Mouse (Mus musculus) liver, embryonic 15.5 days (tissue): Measurements from ENCODE around the gene Olfr279. TPM values are rescaled to one million over a fixed set of nuclear protein-coding genes. Genes with fewer than 3 reads are reported as not detected.

Source experiments
- ATAC-seq: fragments of 200-750 bp; cut with Nextera tagmentation; 2 replicates; pipeline ENCODE4 v1.8.0; 2017; ENCODE audit warnings: moderate number of reproducible peaks, mild to moderate bottlenecking, moderate library complexity; ENCODE audit not compliant: insufficient read depth
- H3K27ac ChIP-seq: fragments of 300-500 bp; sonication (generic); replicated peaks from 2 replicates; pipeline ENCODE4 v1.5.1; 2015; ENCODE audit warnings: mild to moderate bottlenecking, inconsistent platforms
- H3K27me3 ChIP-seq: fragments of 300-500 bp; sonication (generic); 2 replicates; pipeline ENCODE4 v1.6.1; 2015; ENCODE audit warnings: mild to moderate bottlenecking, inconsistent platforms
- H3K36me3 ChIP-seq: fragments of 300-500 bp; sonication (generic); replicated peaks from 2 replicates; pipeline ENCODE4 v1.6.1; 2015; ENCODE audit warnings: moderate library complexity, mild to moderate bottlenecking, inconsistent platforms
- H3K4me1 ChIP-seq: fragments of 300-500 bp; sonication (generic); replicated peaks from 2 replicates; pipeline ENCODE4 v1.6.1; 2015; ENCODE audit warnings: inconsistent platforms
- H3K4me2 ChIP-seq: fragments of 300-500 bp; sonication (generic); 2 replicates; pipeline ENCODE4 v1.6.1; 2015; ENCODE audit warnings: moderate library complexity, mild to moderate bottlenecking, inconsistent platforms
- H3K4me3 ChIP-seq: fragments of 300-500 bp; sonication (generic); replicated peaks from 2 replicates; pipeline ENCODE4 v1.5.1; 2015; ENCODE audit warnings: mild to moderate bottlenecking, inconsistent platforms
- H3K9ac ChIP-seq: fragments of 300-500 bp; sonication (generic); 2 replicates; pipeline ENCODE4 v1.6.1; 2015; ENCODE audit warnings: moderate library complexity, mild to moderate bottlenecking, inconsistent platforms
- H3K9me3 ChIP-seq: fragments of 300-500 bp; sonication (generic); replicated peaks from 2 replicates; pipeline ENCODE4 v1.6.1; 2016; ENCODE audit warnings: inconsistent platforms
- WGBS: fragments of 180-500 bp; shearing (Covaris S2); methylation state at CpG from one replicate; pipeline ENCODE4 v1.1.7; 2015; ENCODE audit warnings: mixed read lengths; ENCODE audit not compliant: insufficient replicate concordance; 5-methylcytosine and 5-hydroxymethylcytosine counted together
- polyA plus RNA-seq: library from polyadenylated mRNA; unstranded; fragments of >200 nt; fragmentation: Nextera tagmentation; extraction: Ambion mirVana; gene quantifications from 2 replicates; pipeline ENCODE4 v1.2.1, GENCODE M21; 2015

The Olfr279 gene
- polyA plus RNA-seq, 1 experiment from 2014 or later: not detected

- WGBS: 16% methylated on average over 5 of the region's 5 CpGs
- peak overlapping the region; percentile 85 for H3K4me2 ChIP-seq
- peak overlapping the region; percentile 48; the same call in 1 of the 2 replicates for H3K27ac ChIP-seq
- no peaks in the 10 kb centered on the region for H3K9me3 ChIP-seq
- peak overlapping the region; percentile 94 for H3K4me3 ChIP-seq
- H3K36me3 ChIP-seq: peaks cover 48% of the 10 kb centered on the region
- peak overlapping the region; percentile 93 for H3K9ac ChIP-seq
- H3K27me3 ChIP-seq: no peaks in the 10 kb centered on the region
- H3K4me1 ChIP-seq: peaks cover 31% of the 10 kb centered on the region
- no peak for ATAC-seq
Observed at GRCm38 (mm10) chr15:98532281-98532680, 40.1 kb downstream of the Olfr279 start.

GRCm38 (mm10) chr15:98533035-98533531 is 40.9 kb downstream of the Olfr279 start:
- ATAC-seq: no peak
- H3K9me3 ChIP-seq: no peaks in the 10 kb centered on the region

GRCm38 (mm10) chr15:98533881-98534627 is 41.9 kb downstream of the Olfr279 start, which contains the start of gene Kansl2:
TSS of gene Kansl2 (minus strand) at chr15:98534264.
- no peaks in the 10 kb centered on the region for H3K9me3 ChIP-seq
- WGBS: under 1% methylated on average over 69 of the region's 70 CpGs
- H3K36me3 ChIP-seq: peaks cover 41% of the 10 kb centered on the region
- no peaks in the 10 kb centered on the region for H3K27me3 ChIP-seq
- peak within 1 kb of the TSS; percentile 98 for H3K27ac ChIP-seq
- peak within 1 kb of the TSS; percentile 93 for H3K9ac ChIP-seq
- H3K4me3 ChIP-seq: peak within 1 kb of the TSS; percentile 94
- peaks cover 31% of the 10 kb centered on the region for H3K4me1 ChIP-seq
- ATAC-seq: peak; percentile 99
- peak within 1 kb of the TSS; percentile 85 for H3K4me2 ChIP-seq

More at GRCm38 (mm10) chr15:98533035-98533531, 40.9 kb downstream of the Olfr279 start:
- Histone ChIP-seq H3K4me1 (peaks cover 31% of the 10 kb centered on the region), H3K9ac (peak overlapping the region; percentile 93), H3K4me3 (peak overlapping the region; percentile 94), H3K27ac (peak overlapping the region; percentile 48; the same call in 1 of the 2 replicates), H3K4me2 (peak overlapping the region; percentile 85), H3K27me3 (no peaks in the 10 kb centered on the region), H3K36me3 (peaks cover 45% of the 10 kb centered on the region)
- under 1% methylated on average over 18 of the region's 18 CpGs for whole genome bisulfite sequencing

GRCm38 (mm10) chr15:98535921-98536320 is 43.7 kb downstream of the Olfr279 start:
- no peaks in the 10 kb centered on the region for H3K27me3 ChIP-seq
- WGBS: 71% methylated on average over 4 of the region's 4 CpGs
- H3K9me3 ChIP-seq: no peaks in the 10 kb centered on the region
- peaks cover 41% of the 10 kb centered on the region for H3K36me3 ChIP-seq
- H3K9ac ChIP-seq: no peak overlapping the region
- H3K4me2 ChIP-seq: no peak overlapping the region
- no peak overlapping the region for H3K4me3 ChIP-seq
- no peak for ATAC-seq
- H3K27ac ChIP-seq: no peak overlapping the region
- peaks cover 33% of the 10 kb centered on the region for H3K4me1 ChIP-seq

- Histone ChIP-seq H3K9me3 (no peaks in the 10 kb centered on the region), H3K4me3 (no peak overlapping the region), H3K4me1 (peaks cover 34% of the 10 kb centered on the region), H3K36me3 (peaks cover 41% of the 10 kb centered on the region), H3K4me2 (no peak overlapping the region), H3K27ac (no peak overlapping the region), H3K27me3 (no peaks in the 10 kb centered on the region), H3K9ac (no peak overlapping the region)
- 81% methylated on average over 8 of the region's 8 CpGs for WGBS
- ATAC-seq: no peak
Observed at GRCm38 (mm10) chr15:98536828-98537510, 44.8 kb downstream of the Olfr279 start.

GRCm38 (mm10) chr15:98537923-98538322 is 45.7 kb downstream of the Olfr279 start:
- Histone ChIP-seq H3K9ac (no peak overlapping the region), H3K4me2 (no peak overlapping the region), H3K4me3 (no peak overlapping the region), H3K4me1 (peaks cover 27% of the 10 kb centered on the region), H3K36me3 (peaks cover 50% of the 10 kb centered on the region), H3K9me3 (no peaks in the 10 kb centered on the region), H3K27ac (no peak overlapping the region), H3K27me3 (no peaks in the 10 kb centered on the region)
- no peak for ATAC-seq
- 67% methylated on average over 4 of the region's 4 CpGs for WGBS

GRCm38 (mm10) chr15:98541064-98541463 is 48.9 kb downstream of the Olfr279 start:
- Histone ChIP-seq H3K27me3 (no peaks in the 10 kb centered on the region), H3K9me3 (no peaks in the 10 kb centered on the region), H3K4me3 (no peak overlapping the region), H3K9ac (no peak overlapping the region), H3K4me2 (no peak overlapping the region), H3K36me3 (peaks cover 81% of the 10 kb centered on the region), H3K4me1 (peaks cover 17% of the 10 kb centered on the region), H3K27ac (no peak overlapping the region)
- 29% methylated on average over 6 of the region's 6 CpGs for WGBS
- ATAC-seq: no peak

- whole genome bisulfite sequencing: 86% methylated on average over 4 of the region's 4 CpGs
Observed at GRCm38 (mm10) chr15:98543341-98543740, 51.1 kb downstream of the Olfr279 start.

GRCm38 (mm10) chr15:98545151-98545550 is 52.9 kb downstream of the Olfr279 start:
- ATAC-seq: no peak

More at GRCm38 (mm10) chr15:98543341-98543740, 51.1 kb downstream of the Olfr279 start:
- Histone ChIP-seq H3K4me2 (no peak overlapping the region), H3K36me3 (peaks cover 92% of the 10 kb centered on the region), H3K4me3 (no peak overlapping the region), H3K9ac (no peak overlapping the region), H3K9me3 (no peaks in the 10 kb centered on the region), H3K4me1 (peaks cover 12% of the 10 kb centered on the region), H3K27me3 (no peaks in the 10 kb centered on the region), H3K27ac (no peak overlapping the region)
- no peak for ATAC-seq

GRCm38 (mm10) chr15:98546843-98547242 is 54.6 kb downstream of the Olfr279 start:
- no peaks in the 10 kb centered on the region for H3K9me3 ChIP-seq
- no peak overlapping the region for H3K27ac ChIP-seq
- ATAC-seq: no peak
- H3K4me1 ChIP-seq: peaks cover 4% of the 10 kb centered on the region
- peaks cover 97% of the 10 kb centered on the region for H3K36me3 ChIP-seq
- no peak overlapping the region for H3K4me2 ChIP-seq
- H3K9ac ChIP-seq: no peak overlapping the region
- H3K27me3 ChIP-seq: no peaks in the 10 kb centered on the region
- 83% methylated on average over 5 of the region's 5 CpGs for WGBS
- H3K4me3 ChIP-seq: no peak overlapping the region

More at GRCm38 (mm10) chr15:98545151-98545550, 52.9 kb downstream of the Olfr279 start:
- no peak overlapping the region for H3K4me3 ChIP-seq
- no peak overlapping the region for H3K9ac ChIP-seq
- no peaks in the 10 kb centered on the region for H3K27me3 ChIP-seq
- peaks cover 12% of the 10 kb centered on the region for H3K4me1 ChIP-seq
- WGBS: 88% methylated on average over 3 of the region's 3 CpGs
- H3K27ac ChIP-seq: no peak overlapping the region
- no peak overlapping the region for H3K4me2 ChIP-seq
- peaks cover 97% of the 10 kb centered on the region for H3K36me3 ChIP-seq
- no peaks in the 10 kb centered on the region for H3K9me3 ChIP-seq
